Mouse (Mus musculus): ENCODE measurements around the gene Slc25a27.

GRCm38 (mm10) chr17:43643191-43643590 lies 23.8 kb downstream of the Slc25a27 start:
- TF ChIP-seq CTCF (IDR thresholded peaks at IDR 0.05; ENCODE audit: low read depth) = no peak
- TF ChIP-seq EP300 (optimal IDR thresholded peaks at IDR 0.05) = no peak

Measured in stomach, postnatal 0 days (tissue).